Comparison of ENCODE assay signal across 8 mouse cellular contexts in genomic region chr8:126831312-126832162, GRCm38 (mm10).
A peak's percentile ranks its signal among the peaks of the same experiment; 100 is the strongest.
DNase-seq lines count a peak whose midpoint lies in the region; ATAC-seq and TF ChIP-seq lines count a peak whose summit lies in the region.
"Had no signal": no experiment of that assay in that cellular context is flagged by ENCODE, and none has a peak within 500 bp of the region (broad histone marks: within the 10 kb centered on the region; RNA-seq: fewer than 3 reads in every experiment).

No protein-coding gene starts in this region.

- no peak for DNase-seq in kidney, postnatal 14 days
- DNase-seq in MEL (ENCODE audit: low read depth, low spot score): peak; percentile 81
- no peak for DNase-seq in liver, embryonic 14.5 days (ENCODE audit: low read depth in 3 of 3, low spot score in 3 of 3)
- no peak for DNase-seq in c-Kit-positive CD71-positive TER-119-positive erythroid progenitor cells, embryonic 14.5 days (ENCODE audit: low spot score)
- DNase-seq: cerebellum, postnatal 14 days had no signal

- peak; percentile 77 to 89 for TF ChIP-seq EP300 in MEL (IDR thresholded peaks at IDR 0.05; ENCODE audit: low read depth in 1 of 2, low read length in 2 of 2)
- TF ChIP-seq EP300 in liver, embryonic 14.5 days (IDR thresholded peaks at IDR 0.05; ENCODE audit: low read depth): no peak

- no peak overlapping the region for H3K9ac ChIP-seq in kidney, embryonic 16.5 days (replicated peaks; ENCODE audit: low read length)
- peak overlapping the region; percentile 79 for H3K9ac ChIP-seq in MEL (ENCODE audit: control insufficient read depth, low read depth, low read length, poor library complexity, severe bottlenecking)
- no peak overlapping the region for H3K9ac ChIP-seq in embryonic facial prominence, embryonic 12.5 days
- H3K9ac ChIP-seq in liver, embryonic 14.5 days (replicated peaks): no peak overlapping the region

- no peaks in the 10 kb centered on the region for H3K27me3 ChIP-seq in kidney, embryonic 16.5 days (ENCODE audit: insufficient read depth, low read length)
- no peaks in the 10 kb centered on the region for H3K27me3 ChIP-seq in MEL (ENCODE audit: control insufficient read depth in 1 of 2, insufficient read depth in 2 of 2, low read length in 2 of 2)
- no peaks in the 10 kb centered on the region for H3K27me3 ChIP-seq in embryonic facial prominence, embryonic 12.5 days
- H3K27me3 ChIP-seq in liver, embryonic 14.5 days (ENCODE audit: control insufficient read depth, insufficient read depth, low read length): no peaks in the 10 kb centered on the region

- H3K4me3 ChIP-seq in kidney, embryonic 16.5 days (ENCODE audit: low read length): no peak overlapping the region
- H3K4me3 ChIP-seq in MEL (ENCODE audit: control insufficient read depth in 1 of 2, insufficient read depth in 1 of 2, low read depth in 2 of 2, low read length in 2 of 2): peak overlapping the region; percentile 15 to 43
- no peak overlapping the region for H3K4me3 ChIP-seq in embryonic facial prominence, embryonic 12.5 days
- no peak overlapping the region for H3K4me3 ChIP-seq in liver, embryonic 14.5 days (ENCODE audit: insufficient read depth in 1 of 2, low read depth in 2 of 2, low read length in 2 of 2)

- no peaks in the 10 kb centered on the region for H3K36me3 ChIP-seq in kidney, embryonic 16.5 days (ENCODE audit: insufficient read depth, low read length)
- H3K36me3 ChIP-seq in MEL (ENCODE audit: control insufficient read depth in 1 of 2, insufficient read depth in 2 of 2, low read length in 2 of 2): peaks cover 0 to 57% of the 10 kb centered on the region in 2 experiments; a peak in 2 of 4 replicates
- no peaks in the 10 kb centered on the region for H3K36me3 ChIP-seq in embryonic facial prominence, embryonic 12.5 days
- no peaks in the 10 kb centered on the region for H3K36me3 ChIP-seq in liver, embryonic 14.5 days (replicated peaks; ENCODE audit: control insufficient read depth, insufficient read depth, low read depth)

- peak; percentile 1; the same call in 1 of the 2 replicates for TF ChIP-seq RAD21 in MEL (IDR thresholded peaks at IDR 0.05; ENCODE audit: low read depth, low read length)

- 77% methylated on average over 16 of the region's 16 CpGs for WGBS in kidney, embryonic 16.5 days
- WGBS in embryonic facial prominence, embryonic 12.5 days: 76% methylated on average over 16 of the region's 16 CpGs
- WGBS in liver, embryonic 14.5 days (ENCODE audit: insufficient replicate concordance): 51% methylated on average over 14 of the region's 16 CpGs

- ATAC-seq in kidney, embryonic 16.5 days (ENCODE audit: low FRiP score, low TSS enrichment): no peak
- no peak for ATAC-seq in embryonic facial prominence, embryonic 12.5 days (ENCODE audit: insufficient number of reproducible peaks, insufficient read depth, low FRiP score, low TSS enrichment)
- no peak for ATAC-seq in liver, embryonic 14.5 days (ENCODE audit: insufficient read depth)
- no peak for ATAC-seq in megakaryocyte progenitor cell, adult 5-6 weeks (replicated peaks; ENCODE audit: poor library complexity)

- no peaks in the 10 kb centered on the region; the same call in 1 of the 2 replicates for H3K79me2 ChIP-seq in MEL (ENCODE audit: control insufficient read depth, insufficient read depth, low read length, poor library complexity)

- TF ChIP-seq POLR2A in MEL (IDR thresholded peaks at IDR 0.05; ENCODE audit: control insufficient read depth in 1 of 2, insufficient read depth in 1 of 2, low read depth in 1 of 2, low read length in 2 of 2, poor library complexity in 1 of 2): no peak; a peak in 1 of 4 replicates

- H3K9me3 ChIP-seq in kidney, embryonic 16.5 days (ENCODE audit: low read length): no peaks in the 10 kb centered on the region
- H3K9me3 ChIP-seq in MEL (replicated peaks; ENCODE audit: insufficient read depth, low read length): no peaks in the 10 kb centered on the region
- H3K9me3 ChIP-seq in embryonic facial prominence, embryonic 12.5 days: no peaks in the 10 kb centered on the region
- H3K9me3 ChIP-seq in liver, embryonic 14.5 days (ENCODE audit: control insufficient read depth, low read length): no peaks in the 10 kb centered on the region

- peak in 1 of 3 experiments; percentile 8; a peak in 1 of 6 replicates for TF ChIP-seq CTCF in MEL (IDR thresholded peaks at IDR 0.05 in 2 of 3, conservative IDR thresholded peaks at IDR 0.05 in 1 of 3; ENCODE audit: control insufficient read depth in 1 of 3, insufficient read depth in 1 of 3, low read depth in 2 of 3, low read length in 3 of 3, poor library complexity in 1 of 3, severe bottlenecking in 1 of 3)
- TF ChIP-seq CTCF in liver, embryonic 14.5 days (IDR thresholded peaks at IDR 0.05; ENCODE audit: low read depth): 0 out of 2 replicates have a peak, but pooled peaks have one; percentile 3

- no peak overlapping the region for H3K4me2 ChIP-seq in kidney, embryonic 16.5 days (replicated peaks; ENCODE audit: low read depth, low read length)
- no peak overlapping the region for H3K4me2 ChIP-seq in embryonic facial prominence, embryonic 12.5 days (replicated peaks)
- no peak overlapping the region for H3K4me2 ChIP-seq in liver, embryonic 14.5 days (ENCODE audit: low read depth)

- peaks cover 84% of the 10 kb centered on the region for H3K4me1 ChIP-seq in kidney, embryonic 16.5 days (ENCODE audit: insufficient read depth, low read length)
- H3K4me1 ChIP-seq in MEL (ENCODE audit: control insufficient read depth in 1 of 2, insufficient read depth in 2 of 2, low read length in 2 of 2): peaks cover 40 to 82% of the 10 kb centered on the region in 2 experiments
- peaks cover 64% of the 10 kb centered on the region for H3K4me1 ChIP-seq in embryonic facial prominence, embryonic 12.5 days
- peaks cover 37 to 78% of the 10 kb centered on the region in 2 experiments for H3K4me1 ChIP-seq in liver, embryonic 14.5 days (replicated peaks; ENCODE audit: control insufficient read depth in 2 of 2, insufficient read depth in 2 of 2, low read length in 1 of 2)

- peak overlapping the region; percentile 92 for H3K27ac ChIP-seq in kidney, embryonic 16.5 days (ENCODE audit: low read length)
- peak overlapping the region; percentile 99 for H3K27ac ChIP-seq in MEL (ENCODE audit: control insufficient read depth, low read depth, low read length)
- H3K27ac ChIP-seq in embryonic facial prominence, embryonic 12.5 days: peak overlapping the region; percentile 87
- H3K27ac ChIP-seq in liver, embryonic 14.5 days: peak overlapping the region; percentile 65

TF ChIP-seq in MEL, 35 proteins besides CTCF, POLR2A, EP300 and RAD21 (continues in another document):
- peak; percentile 85 for TF ChIP-seq BHLHE40 (IDR thresholded peaks at IDR 0.05; ENCODE audit: borderline replicate concordance, low read depth, low read length)
- TF ChIP-seq MAX (IDR thresholded peaks at IDR 0.05; ENCODE audit: low read length): peak; percentile 91
- peak; percentile 79 for TF ChIP-seq SIN3A (IDR thresholded peaks at IDR 0.05; ENCODE audit: low read length)
- TF ChIP-seq USF2 (IDR thresholded peaks at IDR 0.05; ENCODE audit: borderline replicate concordance in 1 of 2, insufficient read depth in 1 of 2, low read depth in 1 of 2, low read length in 2 of 2): no peak; a peak in 1 of 4 replicates
- TF ChIP-seq ZMIZ1 (IDR thresholded peaks at IDR 0.05; ENCODE audit: low read depth, low read length): peak; percentile 65; the same call in 1 of the 2 replicates
- TF ChIP-seq POLR2AphosphoS2 (IDR thresholded peaks at IDR 0.05; ENCODE audit: low read length): no peak
- TF ChIP-seq E2F4 (IDR thresholded peaks at IDR 0.05; ENCODE audit: borderline replicate concordance, low read depth, low read length): 0 out of 2 replicates have a peak, but pooled peaks have one; percentile 49
- peak; percentile 100 for TF ChIP-seq ZKSCAN1 (IDR thresholded peaks at IDR 0.05; ENCODE audit: low read depth, low read length)
- TF ChIP-seq NRF1 (IDR thresholded peaks at IDR 0.05; ENCODE audit: insufficient read depth, low read depth, low read length, poor library complexity, severe bottlenecking): no peak
- peak; percentile 83 for TF ChIP-seq TBP (IDR thresholded peaks at IDR 0.05; ENCODE audit: low read depth, low read length)
- TF ChIP-seq MEF2A (IDR thresholded peaks at IDR 0.05; ENCODE audit: extremely low read depth, insufficient replicate concordance, low read depth, low read length, poor library complexity, severe bottlenecking): no peak
- 0 out of 2 replicates have a peak, but pooled peaks have one; percentile 35 for TF ChIP-seq USF1 (IDR thresholded peaks at IDR 0.05; ENCODE audit: low read depth, low read length)
- TF ChIP-seq POLR2AphosphoS5 (IDR thresholded peaks at IDR 0.05; ENCODE audit: borderline replicate concordance, low read depth, low read length): no peak
- no peak for TF ChIP-seq KAT2A (conservative IDR thresholded peaks at IDR 0.05; ENCODE audit: low read depth, low read length)
- TF ChIP-seq JUND (IDR thresholded peaks at IDR 0.05; ENCODE audit: low read depth, low read length): no peak
- peak; percentile 43; the same call in 1 of the 2 replicates for TF ChIP-seq ZNF384 (IDR thresholded peaks at IDR 0.05; ENCODE audit: low read depth, low read length)
- TF ChIP-seq GATA1 (IDR thresholded peaks at IDR 0.05; ENCODE audit: low read depth, low read length): peak; percentile 84
- TF ChIP-seq GABPA (IDR thresholded peaks at IDR 0.05; ENCODE audit: low read depth, low read length): no peak
- no peak for TF ChIP-seq ZC3H11A (IDR thresholded peaks at IDR 0.05; ENCODE audit: low read depth, low read length)
- TF ChIP-seq HCFC1 (IDR thresholded peaks at IDR 0.05; ENCODE audit: low read depth, low read length): peak; percentile 47; the same call in 1 of the 2 replicates
- peak; percentile 38; the same call in 1 of the 2 replicates for TF ChIP-seq MAZ (IDR thresholded peaks at IDR 0.05; ENCODE audit: low read depth, low read length)
- TF ChIP-seq MYC (IDR thresholded peaks at IDR 0.05; ENCODE audit: low read depth, low read length): peak; percentile 95
- peak; percentile 71 for TF ChIP-seq TCF12 (IDR thresholded peaks at IDR 0.05; ENCODE audit: low read depth, low read length)
- peak; percentile 30; the same call in 1 of the 2 replicates for TF ChIP-seq NELFE (IDR thresholded peaks at IDR 0.05; ENCODE audit: low read depth, low read length)
- TF ChIP-seq UBTF (IDR thresholded peaks at IDR 0.05; ENCODE audit: borderline replicate concordance, insufficient read depth, low read depth, low read length): no peak
- TF ChIP-seq ELF1 (IDR thresholded peaks at IDR 0.05; ENCODE audit: low read depth, low read length): peak; percentile 66; the same call in 1 of the 2 replicates
- TF ChIP-seq RCOR1 (IDR thresholded peaks at IDR 0.05; ENCODE audit: low read depth, low read length): peak; percentile 84
- TF ChIP-seq MAFK (IDR thresholded peaks at IDR 0.05; ENCODE audit: borderline replicate concordance, low read depth, low read length): peak; percentile 44; the same call in 1 of the 2 replicates
- TF ChIP-seq ETS1 (IDR thresholded peaks at IDR 0.05; ENCODE audit: low read depth, low read length): peak; percentile 85
- peak; percentile 89 for TF ChIP-seq MXI1 (IDR thresholded peaks at IDR 0.05; ENCODE audit: low read depth, low read length)

Comparison
In these comparisons a context has a peak if more than half of its experiments do, and no peak if none do; other contexts are left out.
1. H3K4me3 ChIP-seq: peak in MEL (2 of 2); none in kidney, embryonic 16.5 days (single experiment), embryonic facial prominence, embryonic 12.5 days (single experiment) and liver, embryonic 14.5 days (0 of 2).
2. Peak in every context shown above with its lines, with median percentiles within 50 percentile points of each other: H3K27ac ChIP-seq.